Mouse (Mus musculus) adrenal gland, adult (tissue): ENCODE data around the gene Klf11.
"Not testable (repeated sequence)": the region's sequence is repeated elsewhere in the genome, so short reads cannot be mapped to it uniquely, and the experiment has no call there.

Source experiments
- DNase-seq, 2 experiments: peaks; one replicate each; pipeline ENCODE4 v3.0.0; 2022 to 2023; ENCODE audit warnings: low spot score in 1 of 2; ENCODE audit not compliant: inconsistent age in 2 of 2

Gene Klf11

GRCm38 (mm10) chr12:24651063-24651557, at the start of gene Klf11:
TSS of gene Klf11 (plus strand) at chr12:24651274.
- peak; percentile 99 to 100 for DNase-seq

- peak; percentile 61 to 88 for DNase-seq
Observed at GRCm38 (mm10) chr12:24603266-24603665, 47.8 kb upstream of the Klf11 start.

GRCm38 (mm10) chr12:24606166-24606565, 44.9 kb upstream of the Klf11 start:
- DNase-seq, result no peak

GRCm38 (mm10) chr12:24612591-24612990, 38.5 kb upstream of the Klf11 start:
- DNase-seq, result no peak

- DNase-seq, result no peak
Observed at GRCm38 (mm10) chr12:24614452-24615075, 36.5 kb upstream of the Klf11 start.

- DNase-seq, result no peak
Observed at GRCm38 (mm10) chr12:24615140-24615539, 35.9 kb upstream of the Klf11 start.

GRCm38 (mm10) chr12:24619436-24619835, 31.6 kb upstream of the Klf11 start:
- DNase-seq, result no peak

GRCm38 (mm10) chr12:24623486-24624251, 27.4 kb upstream of the Klf11 start:
- DNase-seq, result peak in 1 of 2 experiments; percentile 23

- no peak for DNase-seq
Observed at GRCm38 (mm10) chr12:24626401-24626800, 24.7 kb upstream of the Klf11 start.

GRCm38 (mm10) chr12:24627215-24627614, 23.9 kb upstream of the Klf11 start:
- DNase-seq, result no peak

- peak; percentile 45 to 78 for DNase-seq
Observed at GRCm38 (mm10) chr12:24630220-24630619, 20.9 kb upstream of the Klf11 start.

- DNase-seq, result no peak
Observed at GRCm38 (mm10) chr12:24632404-24632803, 18.7 kb upstream of the Klf11 start.

- DNase-seq, result peak in 1 of 2 experiments; percentile 45
Observed at GRCm38 (mm10) chr12:24633753-24634191, 17.3 kb upstream of the Klf11 start.

GRCm38 (mm10) chr12:24634212-24634611, 16.9 kb upstream of the Klf11 start:
- DNase-seq, result no peak

GRCm38 (mm10) chr12:24634648-24635047, 16.4 kb upstream of the Klf11 start:
- DNase-seq, result no peak

- DNase-seq, result not testable (repeated sequence)
Observed at GRCm38 (mm10) chr12:24638787-24639186, 12.3 kb upstream of the Klf11 start.

GRCm38 (mm10) chr12:24642370-24642802, 8.7 kb upstream of the Klf11 start:
- DNase-seq, result peak; percentile 63 to 86

GRCm38 (mm10) chr12:24644125-24644571, 6.9 kb upstream of the Klf11 start:
- no peak for DNase-seq

GRCm38 (mm10) chr12:24645901-24646300, 5.2 kb upstream of the Klf11 start:
- DNase-seq, result no peak

GRCm38 (mm10) chr12:24648094-24648493, 3.0 kb upstream of the Klf11 start:
- DNase-seq, result no peak

GRCm38 (mm10) chr12:24650415-24651062, 535 bp upstream of the Klf11 start:
- no peak for DNase-seq
